Comparison of ENCODE assay signal across 8 mouse cellular contexts in genomic region chr10:79705951-79706350, GRCm38 (mm10). TPM values are rescaled to one million over a fixed set of nuclear protein-coding genes. Genes with fewer than 3 reads are reported as not detected.
A peak's percentile ranks its signal among the peaks of the same experiment; 100 is the strongest.
DNase-seq lines count a peak whose midpoint lies in the region; ATAC-seq and TF ChIP-seq lines count a peak whose summit lies in the region.

No protein-coding gene starts in this region.

- H3K4me1 ChIP-seq in ES-E14 (ENCODE audit: control insufficient read depth in 2 of 2, insufficient read depth in 2 of 2, low read length in 2 of 2, poor library complexity in 1 of 2), result peaks cover 9 to 22% of the 10 kb centered on the region in 2 experiments; a peak in 3 of 4 replicates
- H3K4me1 ChIP-seq in hindbrain, embryonic 10.5 days (replicated peaks), result peaks cover 55% of the 10 kb centered on the region
- H3K4me1 ChIP-seq in midbrain, embryonic 11.5 days (ENCODE audit: control insufficient read depth, insufficient read depth, low read length), result peaks cover 21% of the 10 kb centered on the region

- H3K27me3 ChIP-seq in hindbrain, embryonic 10.5 days (ENCODE audit: insufficient read depth, poor library complexity, severe bottlenecking), result no peaks in the 10 kb centered on the region
- H3K27me3 ChIP-seq in midbrain, embryonic 11.5 days (ENCODE audit: control insufficient read depth, insufficient read depth, low read length), result no peaks in the 10 kb centered on the region

- DNase-seq in gastrocnemius, adult 2 months, result no peak
- no peak for DNase-seq in gastrocnemius, postnatal 4 days (ENCODE audit: low spot score in 2 of 2)
- no peak for DNase-seq in ES-E14 (ENCODE audit: low read depth, low spot score)
- DNase-seq in hindbrain, embryonic 10.5 days (ENCODE audit: low spot score), result no peak
- DNase-seq in midbrain, embryonic 11.5 days (ENCODE audit: low spot score, missing footprints), result no peak
- no peak for DNase-seq in thymus, postnatal 14 days
- DNase-seq in kidney, adult 9 months, result no peak
- DNase-seq in lung, postnatal 10 days, result no peak

- no peak for ATAC-seq in midbrain, embryonic 11.5 days (ENCODE audit: low FRiP score)

- H3K9ac ChIP-seq in ES-E14 (ENCODE audit: insufficient read depth, low read depth, low read length, poor library complexity, severe bottlenecking), result peak overlapping the region; percentile 44
- peak overlapping the region; percentile 72 for H3K9ac ChIP-seq in midbrain, embryonic 11.5 days (ENCODE audit: low read length)

- in situ Hi-C loops in ES-E14 (cut with MboI; ENCODE audit: low sequenced_read_pairs in 2 of 2, unreplicated experiment in 2 of 2), result no loop called here

- H3K9me3 ChIP-seq in ES-E14 (ENCODE audit: control insufficient read depth, insufficient read depth, low read depth, low read length), result no peaks in the 10 kb centered on the region
- no peaks in the 10 kb centered on the region for H3K9me3 ChIP-seq in hindbrain, embryonic 10.5 days
- no peaks in the 10 kb centered on the region for H3K9me3 ChIP-seq in midbrain, embryonic 11.5 days (ENCODE audit: control insufficient read depth, low read length)

- H3K4me2 ChIP-seq in midbrain, embryonic 11.5 days, result peak overlapping the region; percentile 99

- intact Hi-C loops in gastrocnemius, adult 2 months (cut with DNase I), result loop anchor here (2.0 kb wide), 1 partner anchor 23 kb away; the partner anchor contains the start of gene Cdc34

- WGBS in hindbrain, embryonic 10.5 days, result 83% methylated on average over 5 of the region's 5 CpGs
- 74% methylated on average over 5 of the region's 5 CpGs for WGBS in midbrain, embryonic 11.5 days

- H3K36me3 ChIP-seq in ES-E14 (ENCODE audit: control insufficient read depth, insufficient read depth, low read length, poor library complexity, severe bottlenecking), result peaks cover 35% of the 10 kb centered on the region
- peaks cover 52% of the 10 kb centered on the region for H3K36me3 ChIP-seq in hindbrain, embryonic 10.5 days
- peaks cover 12% of the 10 kb centered on the region for H3K36me3 ChIP-seq in midbrain, embryonic 11.5 days (ENCODE audit: control insufficient read depth, insufficient read depth, low read length)

- peak overlapping the region; percentile 100 for H3K27ac ChIP-seq in gastrocnemius, adult 2 months
- no peak overlapping the region for H3K27ac ChIP-seq in ES-E14 (ENCODE audit: insufficient read depth, low read depth, low read length, poor library complexity, severe bottlenecking)
- H3K27ac ChIP-seq in hindbrain, embryonic 10.5 days, result peak overlapping the region; percentile 97
- H3K27ac ChIP-seq in midbrain, embryonic 11.5 days (ENCODE audit: low read depth, low read length), result no peak overlapping the region

- H3K4me3 ChIP-seq in gastrocnemius, adult 2 months, result peak overlapping the region; percentile 92
- peak overlapping the region; percentile 5 to 15; a peak in 1 of 4 replicates for H3K4me3 ChIP-seq in ES-E14 (ENCODE audit: insufficient read depth in 1 of 2, low read depth in 1 of 2, low read length in 2 of 2, poor library complexity in 1 of 2, severe bottlenecking in 1 of 2)
- H3K4me3 ChIP-seq in hindbrain, embryonic 10.5 days, result peak overlapping the region; percentile 87
- peak overlapping the region; percentile 52; the same call in 1 of the 2 replicates for H3K4me3 ChIP-seq in midbrain, embryonic 11.5 days (ENCODE audit: low read depth, low read length)

- TF ChIP-seq CTCF in gastrocnemius, adult 2 months (IDR thresholded peaks at IDR 0.05), result no peak

TF ChIP-seq in ES-E14, 5 proteins besides CTCF, POLR2A, EP300 and RAD21:
- TF ChIP-seq MAFK (IDR thresholded peaks at IDR 0.05; ENCODE audit: insufficient read depth, low read depth, low read length) (no peak), ZC3H11A (IDR thresholded peaks at IDR 0.05; ENCODE audit: borderline replicate concordance, low read depth, low read length) (no peak), ZNF384 (IDR thresholded peaks at IDR 0.05; ENCODE audit: low read depth, low read length) (no peak)

RNA-seq across cellular contexts. Expression of gene Bsg, which starts 1.7 kb away (rescaled TPM):
- total RNA-seq in gastrocnemius, adult 2 months (2021), result 100 to 1,000 TPM; 650 to 652 TPM
- 100 to 1,000 TPM; 390 to 392 TPM for total RNA-seq in gastrocnemius, postnatal 4 days (2021)
- 858 and 1,196 TPM in 2 replicates for total RNA-seq in ES-E14 (2012; rRNA removed)
- polyA plus RNA-seq in hindbrain, embryonic 10.5 days (2016; fragmentation: Nextera tagmentation; extraction: Ambion mirVana), result 657 and 686 TPM in 2 replicates
- 576 and 580 TPM in 2 replicates for polyA plus RNA-seq in midbrain, embryonic 11.5 days (2014; fragmentation: Nextera tagmentation; extraction: Ambion mirVana)

RNA-seq across cellular contexts. Expression of gene Hcn2, which starts 10.5 kb away (rescaled TPM):
- total RNA-seq in gastrocnemius, adult 2 months (2021), result under 1 TPM; 0.47 to 0.84 TPM
- total RNA-seq in gastrocnemius, postnatal 4 days (2021), result under 1 TPM; 0.96 TPM
- total RNA-seq in ES-E14 (2012; rRNA removed), result 5.0 and 11.8 TPM in 2 replicates
- polyA plus RNA-seq in hindbrain, embryonic 10.5 days (2016; fragmentation: Nextera tagmentation; extraction: Ambion mirVana), result 0.08 and 0.11 TPM in 2 replicates
- polyA plus RNA-seq in midbrain, embryonic 11.5 days (2014; fragmentation: Nextera tagmentation; extraction: Ambion mirVana), result 0.22 TPM in 2 replicates

RNA-seq across cellular contexts. Expression of gene Gzmm, which starts 17.1 kb away (rescaled TPM):
- total RNA-seq in gastrocnemius, adult 2 months (2021), result 1 to 10 TPM; 7.2 to 9.8 TPM
- 1 to 10 TPM; 2.5 to 3.8 TPM for total RNA-seq in gastrocnemius, postnatal 4 days (2021)
- 2.5 and 4.5 TPM in 2 replicates for total RNA-seq in ES-E14 (2012; rRNA removed)
- polyA plus RNA-seq in hindbrain, embryonic 10.5 days (2016; fragmentation: Nextera tagmentation; extraction: Ambion mirVana), result 0.75 and 1.2 TPM in 2 replicates
- polyA plus RNA-seq in midbrain, embryonic 11.5 days (2014; fragmentation: Nextera tagmentation; extraction: Ambion mirVana), result 0.27 and 0.58 TPM in 2 replicates

RNA-seq across cellular contexts. Expression of gene Cdc34, which starts 24.0 kb away (rescaled TPM):
- total RNA-seq in gastrocnemius, adult 2 months (2021), result 100 to 1,000 TPM; 366 to 415 TPM
- 100 to 1,000 TPM; 307 to 315 TPM for total RNA-seq in gastrocnemius, postnatal 4 days (2021)
- total RNA-seq in ES-E14 (2012; rRNA removed), result 491 and 507 TPM in 2 replicates
- 243 and 244 TPM in 2 replicates for polyA plus RNA-seq in hindbrain, embryonic 10.5 days (2016; fragmentation: Nextera tagmentation; extraction: Ambion mirVana)
- polyA plus RNA-seq in midbrain, embryonic 11.5 days (2014; fragmentation: Nextera tagmentation; extraction: Ambion mirVana), result 149 and 178 TPM in 2 replicates

RNA-seq across cellular contexts. Expression of gene Tpgs1, which starts 36.8 kb away (rescaled TPM):
- 10 to 100 TPM; 18.4 to 19.2 TPM for total RNA-seq in gastrocnemius, adult 2 months (2021)
- 10 to 100 TPM; 21.2 to 21.6 TPM for total RNA-seq in gastrocnemius, postnatal 4 days (2021)
- 29.9 and 46.7 TPM in 2 replicates for total RNA-seq in ES-E14 (2012; rRNA removed)
- 66.0 and 76.6 TPM in 2 replicates for polyA plus RNA-seq in hindbrain, embryonic 10.5 days (2016; fragmentation: Nextera tagmentation; extraction: Ambion mirVana)
- 65.5 and 69.6 TPM in 2 replicates for polyA plus RNA-seq in midbrain, embryonic 11.5 days (2014; fragmentation: Nextera tagmentation; extraction: Ambion mirVana)

Comparison
In these comparisons a context has a peak if more than half of its experiments do, and no peak if none do; other contexts are left out.
1. H3K27ac ChIP-seq: peak in gastrocnemius, adult 2 months (single experiment) and hindbrain, embryonic 10.5 days (single experiment); none in ES-E14 (single experiment) and midbrain, embryonic 11.5 days (single experiment).
2. H3K4me3 ChIP-seq: peak in every context shown above with its lines; median percentile 92 in gastrocnemius, adult 2 months; 87 in hindbrain, embryonic 10.5 days; 52 in midbrain, embryonic 11.5 days; 10 in ES-E14.